Mouse (Mus musculus) megakaryocyte, embryonic 14.5 days (primary cell): ENCODE results near the gene Nxf1.

Experiments
- FLI1 ChIP-seq: IDR thresholded peaks from 2 replicates; pipeline ENCODE4 v1.6.1; 2012; ENCODE audit warnings: low read length, inconsistent platforms, mixed read lengths
- GATA1 ChIP-seq: IDR thresholded peaks from 3 replicates; pipeline ENCODE4 v1.6.1; 2012; ENCODE audit warnings: mixed read lengths, low read length, inconsistent platforms, borderline replicate concordance

DNA sequence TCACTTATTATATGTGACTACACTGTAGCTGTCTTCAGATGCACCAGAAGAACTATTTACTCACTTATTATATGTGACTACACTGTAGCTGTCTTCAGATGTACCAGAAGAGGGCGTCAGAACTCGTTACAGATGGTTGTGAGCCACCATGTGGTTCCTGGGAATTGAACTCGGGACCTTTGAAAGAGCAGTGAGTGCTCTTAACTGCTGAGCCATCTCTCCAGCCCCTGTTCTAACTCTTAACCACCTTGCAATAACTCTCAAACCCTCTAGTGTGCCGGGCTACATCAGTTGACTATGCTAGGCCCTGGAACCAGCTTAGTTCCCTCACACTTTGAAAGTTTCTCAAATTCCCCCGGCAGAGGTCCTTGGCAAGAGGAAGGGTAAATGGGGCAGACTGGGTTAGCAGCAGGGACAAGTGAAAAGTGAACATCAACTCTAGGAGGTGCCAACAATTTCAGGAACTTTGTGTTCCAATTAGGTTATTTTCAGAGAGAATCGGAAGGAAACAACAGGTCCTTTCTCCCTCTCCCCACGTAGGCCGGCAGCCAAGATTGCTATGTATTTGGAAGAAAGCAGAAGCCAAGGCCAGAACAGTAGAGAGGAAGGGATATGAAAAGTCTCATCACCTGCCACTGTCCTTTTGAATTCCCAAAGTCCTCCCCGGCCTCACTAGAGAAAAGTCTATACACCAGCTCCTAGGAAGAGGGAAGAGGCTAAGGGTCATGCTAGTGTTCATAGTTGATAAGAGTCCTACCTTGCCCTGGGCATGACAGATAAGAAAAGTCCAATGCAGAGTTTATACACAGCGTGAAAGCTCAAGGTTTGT is 42.0 kb upstream of the Nxf1 start:
- TF ChIP-seq GATA1 (no peak), FLI1 (no peak)
